Mouse (Mus musculus): ENCODE measurements around the gene Zbtb4. TPM values are rescaled to one million over a fixed set of nuclear protein-coding genes. Genes with fewer than 3 reads are reported as not detected.

The Zbtb4 gene
- polyA plus RNA-seq, 1 experiment from 2014 or later, result 5.2 TPM

DNA sequence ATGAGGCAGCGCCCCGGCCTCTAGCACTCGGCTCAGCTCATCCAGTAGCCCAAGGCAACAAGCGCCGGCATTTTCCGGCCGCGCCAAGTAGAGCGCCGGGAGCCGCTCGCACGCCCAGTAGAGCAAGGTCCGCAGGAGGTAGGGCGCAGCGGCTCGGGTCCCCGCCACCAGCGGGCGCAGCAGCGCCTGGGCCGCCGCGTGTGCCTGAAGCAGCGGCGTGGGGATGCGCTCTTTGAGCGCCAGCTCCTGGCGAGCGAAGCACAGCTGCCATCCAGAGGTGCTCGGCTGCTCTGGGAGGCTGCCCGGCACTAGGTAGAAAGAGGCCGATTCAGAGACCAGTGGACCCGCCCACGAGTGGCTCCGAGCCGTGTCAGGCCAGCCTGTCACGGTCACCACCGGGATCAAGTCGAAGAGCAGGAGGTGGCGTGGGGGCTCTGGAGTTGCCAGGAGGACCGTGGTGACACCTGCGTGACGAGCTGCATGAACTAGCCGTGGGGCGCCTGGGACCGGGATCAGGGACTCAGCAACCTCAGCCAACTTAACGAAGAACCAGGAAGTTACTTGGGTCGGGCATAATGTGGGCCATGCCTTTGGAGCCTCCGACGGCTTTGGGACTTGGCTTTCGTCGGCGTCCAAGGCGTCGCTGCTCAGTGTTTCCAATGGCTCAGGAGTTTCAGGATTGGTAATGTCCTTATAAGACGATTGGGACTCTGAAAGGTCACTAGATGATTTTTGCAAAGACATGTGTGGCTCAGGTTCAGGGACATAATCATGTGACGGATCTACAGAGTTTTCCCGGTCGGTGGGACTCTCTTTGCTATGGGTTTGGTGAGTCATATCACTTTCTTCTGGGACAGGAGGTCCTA lies 38.3 kb downstream of the Zbtb4 start:
- Histone ChIP-seq H3K9me3 (no peaks in the 10 kb centered on the region), H3K4me2 (peak overlapping the region; percentile 94), H3K9ac (peak overlapping the region; percentile 69), H3K36me3 (no peaks in the 10 kb centered on the region), H3K27me3 (peaks cover 24% of the 10 kb centered on the region), H3K27ac (replicated peaks) (peak overlapping the region; percentile 78), H3K4me3 (peak overlapping the region; percentile 69), H3K4me1 (replicated peaks) (peaks cover 58% of the 10 kb centered on the region)
- 1% methylated on average over 60 of the region's 60 CpGs for WGBS
- ATAC-seq (ENCODE audit: low FRiP score, low read depth), result peak; percentile 45

DNA sequence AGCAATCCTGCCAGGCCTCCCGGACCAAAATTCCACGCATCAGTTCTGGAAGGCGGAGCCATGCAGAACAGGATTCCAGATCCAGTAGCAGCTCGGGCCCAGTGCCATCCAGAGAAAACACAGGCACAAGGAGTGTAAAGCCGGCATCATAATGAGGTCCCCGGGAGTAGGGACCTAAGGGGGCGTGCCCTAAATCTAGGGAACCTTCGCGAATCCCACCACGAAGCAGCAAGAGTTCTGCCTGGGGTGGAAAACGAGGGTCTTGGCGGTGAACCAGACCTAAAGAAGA lies 38.9 kb downstream of the Zbtb4 start:
- Histone ChIP-seq H3K36me3 (no peaks in the 10 kb centered on the region), H3K4me1 (replicated peaks) (peaks cover 52% of the 10 kb centered on the region), H3K4me3 (peak overlapping the region; percentile 69), H3K9ac (no peak overlapping the region), H3K27ac (replicated peaks) (no peak overlapping the region), H3K9me3 (no peaks in the 10 kb centered on the region), H3K27me3 (peaks cover 24% of the 10 kb centered on the region), H3K4me2 (peak overlapping the region; percentile 94)
- 6% methylated on average over 12 of the region's 12 CpGs for WGBS
- ATAC-seq (ENCODE audit: low FRiP score, low read depth), result no peak

DNA sequence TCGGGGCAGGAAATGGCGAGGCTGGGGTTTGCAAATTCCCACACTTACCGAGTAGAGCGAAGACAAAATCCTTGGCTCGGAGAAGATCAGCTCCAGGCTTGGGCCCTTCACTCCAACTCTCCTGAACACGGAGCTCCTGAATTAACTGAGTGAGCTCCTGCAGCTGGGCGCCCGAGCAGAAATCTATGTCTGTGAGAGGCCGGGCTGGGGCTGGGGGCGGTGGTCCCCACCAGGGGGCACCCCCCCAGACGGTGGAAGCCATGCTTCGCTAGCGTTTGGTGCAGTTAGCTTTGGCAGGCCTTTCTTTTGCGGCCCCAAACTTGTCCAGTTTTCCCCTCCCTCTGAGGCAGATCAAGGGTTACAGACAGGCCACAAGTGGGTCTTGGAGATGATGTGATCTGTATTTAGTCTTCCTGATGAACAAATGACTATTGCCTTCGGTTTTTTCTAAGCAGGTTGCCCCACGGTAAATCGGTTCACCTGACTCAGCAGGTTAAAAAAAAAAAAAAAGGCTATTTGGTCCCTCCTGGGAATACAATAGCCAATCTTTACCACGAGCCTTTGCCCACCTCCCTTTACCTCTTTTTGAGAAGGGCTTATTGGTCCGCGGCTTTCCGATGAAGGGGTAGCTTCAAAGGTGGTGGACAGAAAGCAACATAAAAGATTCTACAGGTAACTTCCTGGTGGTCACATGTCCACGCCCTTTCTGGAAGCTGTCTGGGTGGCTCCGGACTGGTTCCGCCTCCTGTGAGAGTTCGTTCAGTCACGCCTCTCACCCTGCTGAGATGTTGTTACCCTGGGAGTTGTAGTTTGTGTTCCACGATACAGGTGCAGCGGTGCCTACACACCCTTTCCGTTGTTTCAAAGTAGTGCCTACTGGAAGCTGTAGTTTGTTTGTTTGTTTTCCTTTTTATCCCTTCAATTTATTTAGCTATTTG lies 39.5 kb downstream of the Zbtb4 start, which contains the start of gene Tmem102:
Tmem102 (minus strand) TSS at position 653 of the 938 bp plus-strand sequence.
- H3K4me3 ChIP-seq, result peak within 1 kb of the TSS; percentile 69

DNA sequence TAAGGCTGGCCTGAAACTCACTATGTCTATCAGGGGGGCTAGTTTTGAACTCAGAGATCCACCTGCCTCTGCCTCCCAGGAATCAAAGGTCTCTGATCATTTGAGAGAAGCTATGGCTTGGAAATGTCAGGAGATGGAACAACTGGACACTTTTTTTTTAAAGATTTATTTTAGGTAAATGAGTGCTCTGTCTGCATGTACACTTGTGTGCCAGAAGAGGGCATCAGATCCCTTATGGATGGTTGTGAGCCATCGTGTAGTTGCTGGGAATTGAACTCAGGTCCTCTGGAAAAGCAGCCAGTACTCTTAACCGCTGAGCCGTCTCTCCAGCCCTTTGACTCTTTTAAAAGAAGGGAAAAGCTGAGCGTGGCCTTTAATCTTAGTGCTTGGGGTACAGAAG lies 40.7 kb downstream of the Zbtb4 start:
- Histone ChIP-seq H3K36me3 (no peaks in the 10 kb centered on the region), H3K9me3 (no peaks in the 10 kb centered on the region), H3K4me1 (replicated peaks) (peaks cover 38% of the 10 kb centered on the region), H3K27ac (replicated peaks) (no peak overlapping the region), H3K4me2 (no peak overlapping the region), H3K4me3 (no peak overlapping the region), H3K27me3 (peaks cover 24% of the 10 kb centered on the region), H3K9ac (no peak overlapping the region)
- WGBS, result 78% methylated on average over 4 of the region's 4 CpGs
- no peak for ATAC-seq (ENCODE audit: low FRiP score, low read depth)

More for the DNA sequence above, 39.5 kb downstream of the Zbtb4 start, which contains the start of gene Tmem102:
- Histone ChIP-seq H3K4me1 (replicated peaks) (peaks cover 45% of the 10 kb centered on the region), H3K36me3 (no peaks in the 10 kb centered on the region), H3K9ac (no peak within 1 kb of the TSS), H3K9me3 (no peaks in the 10 kb centered on the region), H3K27ac (replicated peaks) (no peak within 1 kb of the TSS), H3K27me3 (peaks cover 24% of the 10 kb centered on the region), H3K4me2 (peak within 1 kb of the TSS; percentile 94)
- ATAC-seq (ENCODE audit: low FRiP score, low read depth), result no peak
- 5% methylated on average over 29 of the region's 29 CpGs for WGBS

DNA sequence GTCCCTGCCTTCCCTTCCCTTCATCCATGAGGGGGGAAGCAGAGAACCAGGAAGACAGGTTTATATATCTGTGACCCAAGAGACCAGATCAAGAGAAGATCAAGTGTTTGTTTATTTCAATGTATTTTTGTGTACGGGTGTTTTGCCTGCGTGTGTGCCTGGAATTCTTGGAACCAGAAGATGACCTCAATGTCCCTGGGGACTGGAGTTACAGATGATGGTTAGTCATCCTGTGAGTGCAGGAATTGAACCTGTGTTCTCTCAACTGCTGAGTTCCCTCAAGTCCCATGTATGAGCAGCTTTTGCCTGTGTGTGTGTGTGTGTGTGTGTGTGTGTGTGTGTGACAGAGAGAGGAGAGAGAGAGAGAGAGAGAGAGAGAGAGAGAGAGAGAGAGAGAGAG lies 41.9 kb downstream of the Zbtb4 start:
- Histone ChIP-seq H3K4me1 (replicated peaks) (peaks cover 25% of the 10 kb centered on the region), H3K36me3 (no peaks in the 10 kb centered on the region), H3K9ac (no peak overlapping the region), H3K9me3 (no peaks in the 10 kb centered on the region), H3K4me3 (no peak overlapping the region), H3K4me2 (no peak overlapping the region), H3K27ac (replicated peaks) (no peak overlapping the region), H3K27me3 (peaks cover 24% of the 10 kb centered on the region)
- WGBS, result 74% methylated on average over 2 of the region's 2 CpGs
- no peak for ATAC-seq (ENCODE audit: low FRiP score, low read depth)

DNA sequence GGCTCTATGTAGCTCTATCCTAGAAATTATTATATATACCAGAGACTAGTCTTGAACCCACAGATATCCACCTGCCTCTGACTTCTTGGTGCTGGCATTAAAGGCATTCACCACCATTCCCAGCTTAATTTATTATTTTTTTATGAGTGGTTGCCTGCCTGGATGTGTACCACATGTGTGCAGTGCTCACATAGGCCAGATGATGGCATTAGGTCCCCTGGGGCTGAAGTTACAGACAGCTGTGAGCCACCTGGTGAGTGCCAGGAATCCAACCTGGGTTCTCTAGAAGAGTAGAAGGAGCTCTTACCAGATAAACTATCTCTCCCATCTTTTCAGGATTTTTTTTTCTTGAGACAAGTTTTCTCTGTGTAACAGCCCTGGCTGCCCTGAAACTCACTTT lies 44.6 kb downstream of the Zbtb4 start:
- Histone ChIP-seq H3K4me1 (replicated peaks) (no peaks in the 10 kb centered on the region), H3K36me3 (no peaks in the 10 kb centered on the region), H3K4me3 (no peak overlapping the region), H3K27me3 (peaks cover 16% of the 10 kb centered on the region), H3K27ac (replicated peaks) (no peak overlapping the region), H3K4me2 (no peak overlapping the region), H3K9me3 (no peaks in the 10 kb centered on the region), H3K9ac (no peak overlapping the region)
- no peak for ATAC-seq (ENCODE audit: low FRiP score, low read depth)

DNA sequence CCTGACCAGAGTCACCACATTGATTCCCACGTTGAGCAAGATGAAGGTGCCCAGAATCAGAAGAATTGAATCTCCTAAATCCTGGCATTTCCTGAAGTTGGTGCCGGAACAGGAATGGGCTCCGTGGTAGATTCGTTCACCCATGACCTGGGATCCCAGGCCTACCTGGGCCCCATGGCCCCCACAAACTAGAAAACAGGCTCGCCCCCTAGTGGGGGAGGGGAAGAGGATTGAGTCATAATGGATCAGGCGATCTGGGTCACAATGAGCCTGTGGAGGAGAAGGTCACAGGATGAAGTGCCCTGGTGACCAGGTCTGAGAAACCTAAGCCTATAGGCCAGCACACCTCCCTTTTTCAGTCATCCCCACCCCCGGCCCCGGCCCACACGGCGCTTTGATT lies 49.4 kb downstream of the Zbtb4 start, which contains the start of gene Gm39566:
Gm39566 (minus strand) TSS at position 144 of the 400 bp plus-strand sequence.
- ATAC-seq (ENCODE audit: low FRiP score, low read depth), result no peak
- no peaks in the 10 kb centered on the region for H3K9me3 ChIP-seq
- H3K4me3 ChIP-seq, result no peak within 1 kb of the TSS
- H3K36me3 ChIP-seq, result no peaks in the 10 kb centered on the region
- no peak within 1 kb of the TSS for H3K9ac ChIP-seq
- no peak within 1 kb of the TSS for H3K27ac ChIP-seq (replicated peaks)
- H3K27me3 ChIP-seq, result no peaks in the 10 kb centered on the region
- no peaks in the 10 kb centered on the region for H3K4me1 ChIP-seq (replicated peaks)
- WGBS, result 66% methylated on average over 10 of the region's 10 CpGs
- H3K4me2 ChIP-seq, result no peak within 1 kb of the TSS

DNA sequence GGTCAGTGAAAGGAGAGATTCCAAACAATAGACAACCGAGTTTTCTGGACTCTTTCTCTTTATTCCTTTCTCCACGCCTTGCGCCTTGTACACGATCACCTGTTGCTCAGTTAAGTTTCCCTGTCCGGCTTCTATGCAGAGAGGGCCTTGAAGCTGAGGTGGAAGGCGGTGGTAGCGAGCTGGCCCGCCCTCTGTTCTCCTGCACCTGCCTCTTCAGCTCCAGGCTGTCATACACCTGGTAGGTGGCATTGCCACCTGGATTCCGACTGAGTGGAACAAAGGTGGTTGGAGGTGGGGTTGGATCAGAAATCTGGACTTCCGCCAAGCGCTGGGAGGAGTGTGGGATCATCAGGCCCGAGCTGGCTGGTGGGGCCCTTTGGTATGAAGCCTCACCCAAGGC lies 50.8 kb downstream of the Zbtb4 start:
- H3K27ac ChIP-seq (replicated peaks), result no peak overlapping the region
- H3K27me3 ChIP-seq, result no peaks in the 10 kb centered on the region
- H3K4me3 ChIP-seq, result no peak overlapping the region
- H3K4me2 ChIP-seq, result no peak overlapping the region
- no peaks in the 10 kb centered on the region for H3K9me3 ChIP-seq
- no peak for ATAC-seq (ENCODE audit: low FRiP score, low read depth)
- WGBS, result 92% methylated on average over 12 of the region's 12 CpGs
- no peaks in the 10 kb centered on the region for H3K36me3 ChIP-seq
- H3K9ac ChIP-seq, result no peak overlapping the region
- no peaks in the 10 kb centered on the region for H3K4me1 ChIP-seq (replicated peaks)

DNA sequence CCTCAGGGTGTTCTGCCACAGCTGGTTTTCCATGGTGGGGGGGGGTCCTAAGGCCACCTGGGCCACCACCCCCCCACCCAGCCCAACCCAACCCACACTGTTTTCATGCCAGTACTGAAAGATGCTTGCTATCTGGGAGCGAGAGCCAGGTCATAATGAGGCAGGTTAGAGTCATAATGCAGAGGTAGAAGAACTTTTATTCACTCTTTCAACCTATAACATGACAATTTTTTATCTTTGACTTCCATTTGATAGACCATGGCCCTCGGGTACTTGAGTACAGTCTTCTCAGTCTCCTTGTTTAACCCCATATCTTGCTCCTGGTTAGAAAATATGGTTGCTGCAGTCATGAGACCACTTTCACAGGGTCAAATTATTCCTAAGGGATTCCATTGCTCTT lies 52.7 kb downstream of the Zbtb4 start, which contains the start of gene Spem2:
Spem2 (minus strand) TSS at position 101 of the 400 bp plus-strand sequence.
- no peak for ATAC-seq (ENCODE audit: low FRiP score, low read depth)
- WGBS, result 88% methylated on average over 2 of the region's 2 CpGs
- Histone ChIP-seq H3K27me3 (no peaks in the 10 kb centered on the region), H3K4me2 (no peak within 1 kb of the TSS), H3K36me3 (no peaks in the 10 kb centered on the region), H3K9ac (no peak within 1 kb of the TSS), H3K9me3 (no peaks in the 10 kb centered on the region), H3K4me3 (no peak within 1 kb of the TSS), H3K27ac (replicated peaks) (no peak within 1 kb of the TSS), H3K4me1 (replicated peaks) (no peaks in the 10 kb centered on the region)

DNA sequence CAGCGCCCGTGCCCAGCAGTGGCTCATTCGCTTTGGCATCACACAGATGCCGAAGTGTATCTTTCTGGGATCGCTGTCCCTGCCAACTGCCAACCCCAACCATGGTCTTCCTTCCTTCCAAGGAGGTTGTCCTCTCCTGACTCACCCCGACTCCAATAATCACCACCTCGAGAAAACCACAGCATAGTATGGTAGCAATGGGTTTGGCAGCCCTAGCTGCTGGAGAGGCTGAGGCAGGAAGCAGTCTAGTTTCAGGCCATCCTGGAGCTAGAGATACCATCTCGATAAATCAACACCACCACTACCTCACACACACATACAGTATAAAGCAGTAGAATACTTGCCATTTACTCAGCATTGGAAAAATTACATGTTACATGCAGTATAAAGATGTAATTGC lies 53.2 kb downstream of the Zbtb4 start:
- Histone ChIP-seq H3K4me2 (no peak overlapping the region), H3K9ac (no peak overlapping the region), H3K4me3 (no peak overlapping the region), H3K27ac (replicated peaks) (no peak overlapping the region), H3K27me3 (no peaks in the 10 kb centered on the region), H3K9me3 (no peaks in the 10 kb centered on the region), H3K36me3 (no peaks in the 10 kb centered on the region), H3K4me1 (replicated peaks) (no peaks in the 10 kb centered on the region)
- WGBS, result 94% methylated on average over 8 of the region's 8 CpGs
- no peak for ATAC-seq (ENCODE audit: low FRiP score, low read depth)

DNA sequence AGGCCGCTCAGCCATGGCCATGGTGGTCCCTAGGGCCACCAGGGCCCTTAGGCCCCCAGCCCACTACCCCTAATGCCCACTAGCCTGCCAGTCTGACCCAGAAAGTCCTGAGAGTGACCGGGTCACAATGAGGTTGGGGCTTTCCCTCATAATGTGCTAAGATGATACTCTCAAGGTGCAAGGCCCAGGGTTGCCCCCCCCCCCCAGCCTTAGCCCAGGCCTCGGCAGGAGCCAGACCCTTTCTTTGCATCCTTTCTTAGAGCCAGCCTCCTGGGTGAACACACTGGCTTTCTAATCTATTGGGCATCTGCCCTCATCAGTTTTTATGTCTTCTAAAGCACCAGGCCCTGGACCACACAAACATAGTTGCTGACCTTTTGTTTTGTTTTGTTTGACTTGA lies 56.4 kb downstream of the Zbtb4 start, which contains the start of gene Spem1:
Spem1 (minus strand) TSS at position 101 of the 400 bp plus-strand sequence.
- H3K36me3 ChIP-seq, result peaks cover 28% of the 10 kb centered on the region
- H3K4me1 ChIP-seq (replicated peaks), result no peaks in the 10 kb centered on the region
- H3K9ac ChIP-seq, result no peak within 1 kb of the TSS
- ATAC-seq (ENCODE audit: low FRiP score, low read depth), result no peak
- H3K27ac ChIP-seq (replicated peaks), result no peak within 1 kb of the TSS
- H3K27me3 ChIP-seq, result no peaks in the 10 kb centered on the region
- 87% methylated on average over 3 of the region's 3 CpGs for WGBS
- no peak within 1 kb of the TSS for H3K4me2 ChIP-seq
- H3K9me3 ChIP-seq, result no peaks in the 10 kb centered on the region
- H3K4me3 ChIP-seq, result no peak within 1 kb of the TSS

DNA sequence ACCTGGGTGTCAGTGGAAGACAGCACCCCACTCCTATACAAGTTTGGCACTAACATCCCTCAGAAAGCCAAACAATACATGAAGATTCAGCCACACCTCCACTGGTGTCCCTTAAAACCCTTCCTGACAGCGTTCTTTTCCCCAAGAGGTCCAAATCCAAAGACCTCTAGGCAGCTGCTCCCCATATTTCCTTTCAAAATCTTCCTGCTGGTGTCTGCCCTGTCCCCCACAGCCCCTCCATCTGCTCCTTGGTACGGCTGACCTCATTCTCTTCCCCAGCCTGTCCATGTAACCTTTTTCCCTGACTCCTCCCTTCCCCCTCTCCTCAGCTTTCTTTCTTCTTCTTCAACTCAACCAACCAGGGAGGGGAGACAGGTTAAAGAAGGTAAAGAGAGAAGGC lies 57.7 kb downstream of the Zbtb4 start:
- Histone ChIP-seq H3K4me3 (no peak overlapping the region), H3K36me3 (peaks cover 40% of the 10 kb centered on the region), H3K4me1 (replicated peaks) (no peaks in the 10 kb centered on the region), H3K9ac (no peak overlapping the region), H3K4me2 (no peak overlapping the region), H3K27ac (replicated peaks) (no peak overlapping the region), H3K9me3 (no peaks in the 10 kb centered on the region), H3K27me3 (no peaks in the 10 kb centered on the region)
- no peak for ATAC-seq (ENCODE audit: low FRiP score, low read depth)
- WGBS, result 73% methylated on average over 2 of the region's 2 CpGs
